Mouse (Mus musculus) granulocyte monocyte progenitor cell, adult 5-6 weeks (primary cell): ENCODE measurements at regions not wholly inside any gene's neighbourhood (a gene's known extent, or its start where the extent isn't known, plus 50 kb on each side); places are given as distances from the start of the nearest gene placed in this dataset.

Experiments used
- ATAC-seq: replicated peaks from 2 replicates; pipeline ENCODE4 v1.8.0; 2016; ENCODE audit warnings: mild to moderate bottlenecking, moderate TSS enrichment, inconsistent platforms; ENCODE audit not compliant: poor library complexity, severe bottlenecking

GRCm38 (mm10) chr1:35331602-35332339, 482.0 kb downstream of the Plekhb2 start:
- ATAC-seq = no peak

GRCm38 (mm10) chr1:35332340-35332684, 482.5 kb downstream of the Plekhb2 start:
- no peak for ATAC-seq

- ATAC-seq = 0 out of 2 replicates have a peak, but pooled peaks have one; percentile 10
Measured at GRCm38 (mm10) chr1:35337647-35338046, 487.9 kb downstream of the Plekhb2 start.

- peak; percentile 96 for ATAC-seq
Measured at GRCm38 (mm10) chr1:35338184-35338583, 488.4 kb downstream of the Plekhb2 start.

- no peak for ATAC-seq
Measured at GRCm38 (mm10) chr1:35344539-35344938, 494.8 kb downstream of the Plekhb2 start.

- ATAC-seq = no peak
Measured at GRCm38 (mm10) chr1:35348294-35348693, 498.5 kb downstream of the Plekhb2 start.

GRCm38 (mm10) chr1:35358981-35359380, 509.2 kb downstream of the Plekhb2 start:
- ATAC-seq = no peak

GRCm38 (mm10) chr1:35361465-35361864, 511.7 kb downstream of the Plekhb2 start:
- ATAC-seq = no peak

GRCm38 (mm10) chr1:35362836-35363235, 513.1 kb downstream of the Plekhb2 start:
- no peak for ATAC-seq

GRCm38 (mm10) chr1:35366559-35366958, 516.8 kb downstream of the Plekhb2 start:
- ATAC-seq = no peak

GRCm38 (mm10) chr1:35372751-35373150, 523.0 kb downstream of the Plekhb2 start:
- ATAC-seq = no peak

GRCm38 (mm10) chr1:35380633-35381385, 531.0 kb downstream of the Plekhb2 start:
- ATAC-seq = no peak

- ATAC-seq = peak; percentile 56
Measured at GRCm38 (mm10) chr1:35385430-35385829, 535.7 kb downstream of the Plekhb2 start.

GRCm38 (mm10) chr1:35388181-35388580, 538.4 kb downstream of the Plekhb2 start:
- peak; percentile 37 for ATAC-seq

GRCm38 (mm10) chr1:35390371-35390770, 540.6 kb downstream of the Plekhb2 start:
- no peak for ATAC-seq

GRCm38 (mm10) chr1:35390858-35391586, 541.2 kb downstream of the Plekhb2 start:
- no peak for ATAC-seq

- ATAC-seq = no peak
Measured at GRCm38 (mm10) chr1:35393550-35394118, 543.9 kb downstream of the Plekhb2 start.

- no peak for ATAC-seq
Measured at GRCm38 (mm10) chr1:35400674-35401359, 551.0 kb downstream of the Plekhb2 start.

- ATAC-seq = no peak
Measured at GRCm38 (mm10) chr1:35402995-35403394, 553.2 kb downstream of the Plekhb2 start.

- ATAC-seq = no peak
Measured at GRCm38 (mm10) chr1:35405418-35405817, 555.6 kb downstream of the Plekhb2 start.
